Mouse (Mus musculus) MEL (cell line): ENCODE data around the gene Pip4p1. TPM values are rescaled to one million over a fixed set of nuclear protein-coding genes. Genes with fewer than 3 reads are reported as not detected.

Experiments
- DNase-seq: peaks from one replicate; pipeline ENCODE4 v3.0.0; 2011; ENCODE audit warnings: low read depth, low spot score
- H3K27ac ChIP-seq: 2 replicates; pipeline ENCODE4 v1.5.1; 2012; ENCODE audit warnings: low read depth, mild to moderate bottlenecking, control low read depth, low read length, moderate library complexity; ENCODE audit not compliant: control insufficient read depth
- H3K27me3 ChIP-seq, 2 experiments: fragments of 150-350 bp in 1 of 2; sonication (generic) in 1 of 2; 2 replicates each; pipeline ENCODE4 v1.6.1; 2012; ENCODE audit warnings: low read length in 2 of 2, mild to moderate bottlenecking in 2 of 2, improper control_type of control experiment in 1 of 2, moderate library complexity in 1 of 2; ENCODE audit not compliant: insufficient read depth in 2 of 2, control insufficient read depth in 1 of 2
- H3K36me3 ChIP-seq, 2 experiments: 2 replicates each; pipeline ENCODE4 v1.6.1; 2012 to 2014; ENCODE audit warnings: low read length in 2 of 2, improper control_type of control experiment in 1 of 2, inconsistent platforms in 1 of 2, mild to moderate bottlenecking in 1 of 2; ENCODE audit not compliant: insufficient read depth in 2 of 2, control insufficient read depth in 1 of 2
- H3K4me1 ChIP-seq, 2 experiments: fragments of 150-350 bp in 1 of 2; sonication (generic) in 1 of 2; 2 replicates each; pipeline ENCODE4 v1.6.1; 2012; ENCODE audit warnings: low read length in 2 of 2, improper control_type of control experiment in 1 of 2, mild to moderate bottlenecking in 1 of 2; ENCODE audit not compliant: insufficient read depth in 2 of 2, control insufficient read depth in 1 of 2
- H3K4me3 ChIP-seq, 2 experiments: fragments of 150-350 bp in 1 of 2; sonication (generic) in 1 of 2; 2 replicates each; pipeline ENCODE4 v1.5.1; 2012; ENCODE audit warnings: low read depth in 2 of 2, low read length in 2 of 2, mild to moderate bottlenecking in 2 of 2, moderate library complexity in 2 of 2, control low read depth in 1 of 2, improper control_type of control experiment in 1 of 2; ENCODE audit not compliant: control insufficient read depth in 1 of 2, insufficient read depth in 1 of 2
- H3K79me2 ChIP-seq: 2 replicates; pipeline ENCODE4 v1.6.1; 2012; ENCODE audit warnings: mild to moderate bottlenecking, low read length, moderate library complexity; ENCODE audit not compliant: control insufficient read depth, poor library complexity, insufficient read depth
- H3K9ac ChIP-seq: 2 replicates; pipeline ENCODE4 v1.6.1; 2012; ENCODE audit warnings: low read depth, mild to moderate bottlenecking, control low read depth, low read length, moderate library complexity; ENCODE audit not compliant: control insufficient read depth, poor library complexity, severe bottlenecking
- H3K9me3 ChIP-seq: fragments of 150-350 bp; sonication (generic); replicated peaks from 2 replicates; pipeline ENCODE4 v1.6.1; 2012; ENCODE audit warnings: mild to moderate bottlenecking, low read length, improper control_type of control experiment, moderate library complexity; ENCODE audit not compliant: insufficient read depth
- E2F4 ChIP-seq: IDR thresholded peaks from 2 replicates; pipeline ENCODE4 v1.6.1; 2011; ENCODE audit warnings: low read depth, low read length, improper control_type of control experiment, borderline replicate concordance
- ETS1 ChIP-seq: IDR thresholded peaks from 2 replicates; pipeline ENCODE4 v1.6.1; 2012; ENCODE audit warnings: low read depth, mild to moderate bottlenecking, inconsistent platforms, low read length, improper control_type of control experiment, moderate library complexity
- GABPA ChIP-seq: IDR thresholded peaks from 2 replicates; pipeline ENCODE4 v1.6.1; 2012; ENCODE audit warnings: low read depth, mild to moderate bottlenecking, inconsistent platforms, low read length, improper control_type of control experiment, moderate library complexity
- GATA1 ChIP-seq: IDR thresholded peaks from 2 replicates; pipeline ENCODE4 v1.6.1; 2011; ENCODE audit warnings: low read depth, low read length, improper control_type of control experiment
- KAT2A ChIP-seq: conservative IDR thresholded peaks from 2 replicates; pipeline ENCODE4 v1.6.1; 2012; ENCODE audit warnings: low read depth, low read length, improper control_type of control experiment, inconsistent platforms
- MAX ChIP-seq: IDR thresholded peaks from 2 replicates; pipeline ENCODE4 v1.6.1; 2011; ENCODE audit warnings: low read length, improper control_type of control experiment
- MAZ ChIP-seq: IDR thresholded peaks from 2 replicates; pipeline ENCODE4 v1.6.1; 2012; ENCODE audit warnings: low read depth, mild to moderate bottlenecking, inconsistent platforms, low read length, improper control_type of control experiment
- MYB ChIP-seq: IDR thresholded peaks from 2 replicates; pipeline ENCODE4 v1.6.1; 2011; ENCODE audit warnings: mild to moderate bottlenecking, low read depth, low read length, improper control_type of control experiment
- NELFE ChIP-seq: IDR thresholded peaks from 2 replicates; pipeline ENCODE4 v1.6.1; 2011; ENCODE audit warnings: low read depth, low read length, improper control_type of control experiment
- NRF1 ChIP-seq: IDR thresholded peaks from 2 replicates; pipeline ENCODE4 v1.6.1; 2014; ENCODE audit warnings: low read depth, mild to moderate bottlenecking, inconsistent platforms, low read length, improper control_type of control experiment, moderate library complexity; ENCODE audit not compliant: poor library complexity, insufficient read depth, severe bottlenecking
- POLR2A ChIP-seq, 2 experiments: IDR thresholded peaks; 2 replicates each; pipeline ENCODE4 v1.6.1; 2011 to 2012; ENCODE audit warnings: low read length in 2 of 2, mild to moderate bottlenecking in 2 of 2, control low read depth in 1 of 2, improper control_type of control experiment in 1 of 2, low read depth in 1 of 2, moderate library complexity in 1 of 2; ENCODE audit not compliant: control insufficient read depth in 1 of 2, insufficient read depth in 1 of 2, poor library complexity in 1 of 2
- POLR2AphosphoS2 ChIP-seq: IDR thresholded peaks from 2 replicates; pipeline ENCODE4 v1.6.1; 2011; ENCODE audit warnings: low read length, improper control_type of control experiment
- POLR2AphosphoS5 ChIP-seq: IDR thresholded peaks from 2 replicates; pipeline ENCODE4 v1.6.1; 2012; ENCODE audit warnings: low read depth, borderline replicate concordance, mild to moderate bottlenecking, inconsistent platforms, low read length, moderate library complexity, mixed read lengths
- RAD21 ChIP-seq: IDR thresholded peaks from 2 replicates; pipeline ENCODE4 v1.6.1; 2011; ENCODE audit warnings: mild to moderate bottlenecking, low read depth, low read length, improper control_type of control experiment
- SMC3 ChIP-seq: IDR thresholded peaks from 2 replicates; pipeline ENCODE4 v1.6.1; 2011; ENCODE audit warnings: low read depth, low read length, improper control_type of control experiment
- TAL1 ChIP-seq: IDR thresholded peaks from 2 replicates; pipeline ENCODE4 v1.6.1; 2012; ENCODE audit warnings: mild to moderate bottlenecking, inconsistent platforms, low read length, moderate library complexity, mixed read lengths
- TBP ChIP-seq: IDR thresholded peaks from 2 replicates; pipeline ENCODE4 v1.8.0; 2011; ENCODE audit warnings: low read depth, low read length, improper control_type of control experiment
- TCF12 ChIP-seq: IDR thresholded peaks from 2 replicates; pipeline ENCODE4 v1.6.1; 2014; ENCODE audit warnings: low read depth, mild to moderate bottlenecking, inconsistent platforms, low read length, improper control_type of control experiment, moderate library complexity
- UBTF ChIP-seq: IDR thresholded peaks from 2 replicates; pipeline ENCODE4 v1.6.1; 2012; ENCODE audit warnings: low read depth, mild to moderate bottlenecking, inconsistent platforms, low read length, improper control_type of control experiment, moderate library complexity, borderline replicate concordance; ENCODE audit not compliant: insufficient read depth
- USF1 ChIP-seq: IDR thresholded peaks from 2 replicates; pipeline ENCODE4 v1.6.1; 2014; ENCODE audit warnings: low read depth, mild to moderate bottlenecking, inconsistent platforms, low read length, improper control_type of control experiment, moderate library complexity
- USF2 ChIP-seq, 2 experiments: IDR thresholded peaks; 2 replicates each; pipeline ENCODE4 v1.6.1; 2011 to 2012; ENCODE audit warnings: improper control_type of control experiment in 2 of 2, low read length in 2 of 2, borderline replicate concordance in 1 of 2, inconsistent platforms in 1 of 2, low read depth in 1 of 2, mild to moderate bottlenecking in 1 of 2; ENCODE audit not compliant: insufficient read depth in 1 of 2
- ZC3H11A ChIP-seq: IDR thresholded peaks from 2 replicates; pipeline ENCODE4 v1.6.1; 2012; ENCODE audit warnings: low read depth, mild to moderate bottlenecking, inconsistent platforms, low read length, improper control_type of control experiment
- ZNF384 ChIP-seq: IDR thresholded peaks from 2 replicates; pipeline ENCODE4 v1.6.1; 2012; ENCODE audit warnings: low read depth, mild to moderate bottlenecking, inconsistent platforms, low read length, improper control_type of control experiment
- polyA plus RNA-seq, 2 experiments: library from polyadenylated mRNA; stranded (reverse) in 1 of 2; unstranded in 1 of 2; fragments of >175 nt in 1 of 2; fragments of >200 nt in 1 of 2; gene quantifications; 2 replicates each; pipeline versions ENCODE4 v1.2.1 to v1.2.4; 2012; ENCODE audit warnings: low replicate concordance in 2 of 2, low read depth in 1 of 2; ENCODE audit not compliant: insufficient read length in 2 of 2, insufficient read depth in 1 of 2, missing spikeins in 1 of 2
- total RNA-seq: library from RNA; depleted of rRNA; stranded (reverse); fragments of 300-350 nt; gene quantifications from 2 replicates; pipeline ENCODE4 v1.2.3, GENCODE M21; 2012

Gene Pip4p1
- total and polyA plus RNA-seq, 3 experiments, result 12.2 to 21.6 TPM; not detected in 1

GRCm38 (mm10) chr14:50892091-50892490, 38.6 kb downstream of the Pip4p1 start:
- H3K9me3 ChIP-seq, result no peaks in the 10 kb centered on the region
- TF ChIP-seq POLR2AphosphoS5, result no peak
- no peak for TF ChIP-seq KAT2A
- TF ChIP-seq GATA1, result no peak
- no peak for TF ChIP-seq POLR2AphosphoS2
- no peak for TF ChIP-seq UBTF
- TF ChIP-seq TCF12, result no peak
- no peak for TF ChIP-seq GABPA
- TF ChIP-seq ZNF384, result no peak
- TF ChIP-seq E2F4, result no peak
- TF ChIP-seq TBP, result no peak
- no peak for TF ChIP-seq USF2 (IDR thresholded peaks at IDR 0.05; ENCODE audit: borderline replicate concordance in 1 of 2, insufficient read depth in 1 of 2, low read depth in 1 of 2, low read length in 2 of 2)
- TF ChIP-seq POLR2A (IDR thresholded peaks at IDR 0.05; ENCODE audit: control insufficient read depth in 1 of 2, insufficient read depth in 1 of 2, low read depth in 1 of 2, low read length in 2 of 2, poor library complexity in 1 of 2), result no peak
- TF ChIP-seq NELFE, result no peak
- TF ChIP-seq USF1, result no peak
- no peak for TF ChIP-seq ZC3H11A
- TF ChIP-seq MYB, result no peak
- no peak for TF ChIP-seq SMC3
- no peak for TF ChIP-seq TAL1
- no peak for TF ChIP-seq ETS1
- no peak overlapping the region for H3K27ac ChIP-seq
- no peaks in the 10 kb centered on the region for H3K36me3 ChIP-seq
- peaks cover 0 to 6% of the 10 kb centered on the region in 2 experiments; a peak in 2 of 4 replicates for H3K4me1 ChIP-seq
- H3K79me2 ChIP-seq, result no peaks in the 10 kb centered on the region
- H3K4me3 ChIP-seq, result no peak overlapping the region
- DNase-seq, result no peak
- no peak overlapping the region for H3K9ac ChIP-seq
- peaks cover 0 to 3% of the 10 kb centered on the region in 2 experiments; a peak in 2 of 4 replicates for H3K27me3 ChIP-seq

GRCm38 (mm10) chr14:50891621-50892020, 39.0 kb downstream of the Pip4p1 start:
- H3K9ac ChIP-seq, result no peak overlapping the region
- H3K27me3 ChIP-seq, result peaks cover 0 to 3% of the 10 kb centered on the region in 2 experiments; a peak in 2 of 4 replicates
- H3K36me3 ChIP-seq, result no peaks in the 10 kb centered on the region
- no peaks in the 10 kb centered on the region for H3K9me3 ChIP-seq
- H3K4me1 ChIP-seq, result peaks cover 0 to 6% of the 10 kb centered on the region in 2 experiments; a peak in 2 of 4 replicates
- DNase-seq, result no peak
- no peaks in the 10 kb centered on the region for H3K79me2 ChIP-seq
- H3K4me3 ChIP-seq, result no peak overlapping the region
- H3K27ac ChIP-seq, result no peak overlapping the region
- TF ChIP-seq NRF1 (no peak), SMC3 (no peak), ZC3H11A (no peak), ETS1 (no peak), MAZ (no peak), TAL1 (no peak), MYB (no peak), MAX (no peak), RAD21 (no peak)
